27 mouse cellular contexts compared by ENCODE assay signal in the genomic region with DNA sequence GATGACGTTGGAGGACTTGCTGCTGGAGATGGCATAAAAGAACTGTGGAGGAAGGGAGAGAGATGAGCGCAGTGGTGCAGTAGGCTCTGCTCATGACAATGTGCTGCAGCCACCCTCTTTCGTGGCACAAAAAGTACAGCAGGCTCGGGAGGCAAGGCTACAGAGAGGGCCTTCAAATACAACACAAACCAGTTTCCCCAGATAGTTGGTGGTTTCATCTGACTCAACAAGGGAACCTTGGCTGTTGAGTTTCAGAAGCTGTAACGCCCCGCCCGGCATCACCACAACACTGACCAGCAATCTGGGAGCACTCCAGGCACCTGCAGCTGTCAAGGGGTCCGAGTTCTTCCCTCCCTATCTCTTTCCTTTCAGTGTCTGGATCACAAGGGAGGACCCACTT. TPM values are rescaled to one million over a fixed set of nuclear protein-coding genes. Genes with fewer than 3 reads are reported as not detected.
DNase-seq lines count a peak whose midpoint lies in the region; TF ChIP-seq lines count a peak whose summit lies in the region.
"Had no signal": no experiment of that assay in that cellular context is flagged by ENCODE, and none has a peak within 500 bp of the region (broad histone marks: within the 10 kb centered on the region; RNA-seq: fewer than 3 reads in every experiment).

No protein-coding gene starts in this region.

- intact Hi-C loops in heart, postnatal 14 days (cut with DNase I) = no loop called here

- H3K4me3 ChIP-seq in myocyte = no peak overlapping the region
- H3K4me3 ChIP-seq: embryonic facial prominence, embryonic 10.5 days; embryonic facial prominence, embryonic 12.5 days; forebrain, embryonic 13.5 days had no signal

- no peak overlapping the region for H3ac ChIP-seq in myocyte (ENCODE audit: control insufficient read depth, insufficient read length)

- TF ChIP-seq POLR2A in myocyte (IDR thresholded peaks at IDR 0.05; ENCODE audit: insufficient read length, low read depth) = no peak

- peak; percentile 86 for DNase-seq in heart, adult 11 months
- no peak for DNase-seq in heart, postnatal 14 days
- DNase-seq in kidney, postnatal 25 days = peak; percentile 3 to 45
- no peak for DNase-seq in kidney, postnatal 36 days
- DNase-seq in testis, postnatal 10 days (ENCODE audit: low spot score) = peak; percentile 27
- no peak for DNase-seq in testis, postnatal 14 days (ENCODE audit: low spot score)
- DNase-seq: adrenal gland, adult 8-10 months; adrenal gland, postnatal 14 days; adrenal gland, postnatal 36 days; B cell, adult 2 months; cerebellum, adult 11-12 months; cerebellum, adult 2 months; cerebellum, adult 9-10 months; cerebellum, postnatal 10 days; cerebellum, postnatal 25 days had no signal

- H3K4me2 ChIP-seq in myocyte (ENCODE audit: low read depth) = no peak overlapping the region
- H3K4me2 ChIP-seq: embryonic facial prominence, embryonic 12.5 days; forebrain, embryonic 13.5 days had no signal

- H3K27me3 ChIP-seq in myocyte (ENCODE audit: control insufficient read depth, insufficient read depth, insufficient read length) = no peaks in the 10 kb centered on the region
- H3K27me3 ChIP-seq: CH12.LX; embryonic facial prominence, embryonic 12.5 days; forebrain, embryonic 13.5 days; Patski had no signal

- H3K36me3 ChIP-seq in myocyte (ENCODE audit: control insufficient read depth, insufficient read depth) = peaks cover 30% of the 10 kb centered on the region

- H3K79me2 ChIP-seq in myocyte (ENCODE audit: control insufficient read depth, insufficient read depth) = no peaks in the 10 kb centered on the region

TF ChIP-seq in myocyte, 11 proteins besides CTCF, POLR2A, EP300 and RAD21:
- TF ChIP-seq MYOD1 (IDR thresholded peaks at IDR 0.05; ENCODE audit: control insufficient read depth in 1 of 3, insufficient read length in 2 of 3, low read depth in 2 of 3) = peak in 2 of 3 experiments; percentile 3 to 46
- peak in 1 of 3 experiments; percentile 12 for TF ChIP-seq MYOG (IDR thresholded peaks at IDR 0.05; ENCODE audit: control insufficient read depth in 1 of 3, insufficient read depth in 1 of 3, insufficient read length in 2 of 3, low read depth in 2 of 3)
- TF ChIP-seq E2F4 (IDR thresholded peaks at IDR 0.05; ENCODE audit: insufficient read depth) = no peak

RNA-seq across cellular contexts. Expression of a gene that starts 32.0 kb away (rescaled TPM):
- total RNA-seq in heart, postnatal 14 days (2021) = 10 to 100 TPM; 12.2 to 18.4 TPM
- 14.7 TPM for polyA plus RNA-seq in myocyte (2012; fragmentation: generic; extraction: Trizol)
- total RNA-seq: CH12.LX had no signal
- polyA plus RNA-seq: CD4-positive, CD25-positive, alpha-beta regulatory T cell, adult 4 months had no signal

RNA-seq across cellular contexts. Expression of a gene that starts 32.6 kb away (rescaled TPM):
- total RNA-seq in heart, postnatal 14 days (2021) = 10 to 100 TPM; 19.0 to 21.0 TPM
- 19.2 TPM for polyA plus RNA-seq in myocyte (2012; fragmentation: generic; extraction: Trizol)

RNA-seq across cellular contexts. Expression of a gene that starts 43.4 kb away (rescaled TPM):
- not detected for total RNA-seq in heart, postnatal 14 days (2021)
- 0.06 TPM for polyA plus RNA-seq in myocyte (2012; fragmentation: generic; extraction: Trizol)
- total RNA-seq: adrenal gland, postnatal 14 days; CH12.LX had no signal
- polyA plus RNA-seq: cerebellum, adult 2 months; cortical plate, adult 2 months; forebrain, embryonic 11.5 days had no signal

RNA-seq across cellular contexts. Expression of a gene that starts 43.4 kb away (rescaled TPM):
- under 1 TPM in 1 of 2 experiments, not detected in 1; 0.12 TPM for total RNA-seq in heart, postnatal 14 days (2021)
- 0.08 TPM for polyA plus RNA-seq in myocyte (2012; fragmentation: generic; extraction: Trizol)
- total RNA-seq: adrenal gland, postnatal 36 days had no signal
- polyA plus RNA-seq: embryonic facial prominence, embryonic 12.5 days; embryonic facial prominence, embryonic 14.5 days; forebrain, embryonic 11.5 days; forebrain, embryonic 13.5 days had no signal

RNA-seq across cellular contexts. Expression of a gene that starts 53.3 kb away (rescaled TPM):
- total RNA-seq in heart, postnatal 14 days (2021) = not detected
- polyA plus RNA-seq in myocyte (2012; fragmentation: generic; extraction: Trizol) = under 0.01 TPM
- total RNA-seq: adrenal gland, adult 18-20 months; adrenal gland, adult 8-10 months; adrenal gland, postnatal 14 days; adrenal gland, postnatal 36 days; CH12.LX had no signal
- polyA plus RNA-seq: CD4-positive, CD25-positive, alpha-beta regulatory T cell, adult 4 months; cerebellum, adult 2 months; cortical plate, adult 2 months; embryonic facial prominence, embryonic 14.5 days; forebrain, embryonic 11.5 days; forebrain, embryonic 13.5 days; G1E had no signal

Comparison
In these comparisons a context has a peak if more than half of its experiments do, and no peak if none do; other contexts are left out.
1. DNase-seq: peak in heart, adult 11 months (single experiment), kidney, postnatal 25 days (2 of 2) and testis, postnatal 10 days (single experiment); none in heart, postnatal 14 days (0 of 2), kidney, postnatal 36 days (0 of 2) and testis, postnatal 14 days (single experiment).